Mouse (Mus musculus): Measurements from ENCODE around the gene Rhd. TPM values are rescaled to one million over a fixed set of nuclear protein-coding genes. Genes with fewer than 3 reads are reported as not detected.
A peak's percentile ranks its signal among the peaks of the same experiment; 100 is the strongest.
"Not testable (repeated sequence)": the region's sequence is repeated elsewhere in the genome, so short reads cannot be mapped to it uniquely, and the experiment has no call there.

Rhd gene
- 0.32 TPM in 1 of 2 replicates, not detected in the other for polyA plus RNA-seq (2012; rRNA removed)

DNA sequence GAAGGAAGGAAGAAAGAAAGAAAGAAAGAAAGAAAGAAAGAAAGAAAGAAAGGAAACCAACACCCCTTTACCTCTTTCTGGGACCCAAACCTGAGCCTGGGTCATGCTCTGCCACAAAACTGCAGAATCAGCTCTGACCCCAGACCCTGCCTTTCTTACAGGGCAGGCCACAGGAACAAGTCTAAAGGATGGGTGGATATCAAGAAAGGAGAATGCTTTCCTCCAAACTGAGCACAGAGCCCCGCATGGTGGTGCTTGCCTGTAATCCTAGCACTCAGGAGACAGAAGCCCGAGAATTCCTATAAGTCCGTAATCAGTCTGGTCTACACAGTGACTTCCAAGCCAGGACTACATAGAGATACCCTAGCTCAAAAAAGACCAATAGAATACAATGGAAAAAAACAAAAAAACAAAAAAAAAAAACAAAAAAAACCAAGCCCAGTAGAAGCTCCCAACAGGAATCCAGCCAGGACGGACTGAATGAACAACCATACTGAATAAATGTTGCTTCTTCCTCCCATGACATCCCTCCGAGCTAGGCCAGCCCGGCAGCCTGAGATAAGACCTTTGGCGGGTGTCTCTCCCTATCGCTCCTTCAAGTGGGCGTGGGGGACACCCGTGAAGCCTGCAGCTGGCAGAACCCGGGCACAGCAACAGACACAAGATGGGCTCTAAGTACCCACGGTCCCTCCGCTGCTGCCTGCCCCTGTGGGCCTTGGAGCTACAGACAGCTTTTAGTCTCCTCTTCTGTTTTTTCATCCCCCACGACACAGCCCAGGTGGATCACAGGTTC, at the start of gene Rhd:
Gene Rhd, plus strand, starts transcription at position 600 of the 793 bp plus-strand sequence.
- 66% methylated on average over 14 of the region's 14 CpGs for WGBS
- no peak for DNase-seq (ENCODE audit: low read depth, low spot score)

DNA sequence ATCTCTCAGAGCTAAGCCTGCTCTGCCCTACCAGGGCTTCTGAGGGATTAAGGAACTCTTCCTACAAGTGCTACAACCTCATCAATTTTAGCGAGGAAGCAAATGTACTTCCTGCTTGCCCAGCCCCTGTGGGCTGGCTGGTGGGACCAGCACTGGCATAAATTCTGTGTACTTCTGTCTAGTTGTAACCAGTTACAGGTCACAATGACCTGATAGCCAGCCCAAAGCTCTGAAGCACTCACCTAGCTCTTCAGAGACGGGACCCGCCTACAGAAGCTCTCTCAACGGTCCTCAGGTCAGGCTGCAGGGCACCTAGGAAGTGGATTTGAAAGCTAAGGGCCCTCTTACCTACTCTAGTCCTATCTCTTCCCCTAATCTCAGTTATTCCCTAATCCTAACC, 46.6 kb upstream of the Rhd start:
- no peak for DNase-seq (ENCODE audit: low read depth, low spot score)
- WGBS = 77% methylated on average over 4 of the region's 4 CpGs

DNA sequence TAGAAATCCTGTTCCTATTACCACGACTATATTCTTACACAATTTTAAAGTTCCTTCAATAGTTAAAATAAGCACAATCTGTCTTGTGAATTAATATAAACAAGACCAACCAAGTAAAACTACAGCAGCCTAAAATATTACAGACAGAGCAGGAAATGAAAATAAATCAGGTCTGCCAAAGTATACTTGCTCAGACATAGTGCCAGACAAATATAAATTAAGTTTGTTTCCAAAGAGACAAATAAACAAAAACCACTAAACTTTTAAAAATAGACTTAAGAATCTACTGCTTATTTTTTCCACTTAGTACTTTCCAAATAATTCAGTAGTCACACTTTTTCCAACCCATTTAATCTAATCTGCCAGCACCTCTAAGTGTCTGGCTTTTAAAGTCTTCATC, 43.3 kb upstream of the Rhd start:
- no peak for DNase-seq (ENCODE audit: low read depth, low spot score)
- 65% methylated on average over 1 of the region's 1 CpGs for WGBS

DNA sequence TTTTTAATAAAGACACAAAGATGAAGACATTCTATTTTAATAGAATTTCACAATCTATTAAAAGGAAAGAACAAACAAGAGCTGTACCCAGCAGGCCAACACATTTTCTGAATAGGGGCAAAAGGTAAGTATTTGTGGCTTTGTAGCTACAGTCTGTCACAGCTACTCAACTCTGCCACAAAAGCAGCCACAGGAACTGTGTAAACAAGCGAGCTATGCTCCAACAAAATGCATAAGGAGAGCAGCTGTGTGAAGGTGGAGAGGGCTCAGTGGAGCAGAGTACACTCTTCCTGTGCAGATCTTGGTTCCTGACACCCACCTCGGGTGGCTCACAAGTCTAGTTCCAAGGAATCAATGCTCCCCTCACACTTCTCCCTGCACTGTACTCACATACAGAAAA, 40.8 kb upstream of the Rhd start:
- DNase-seq (ENCODE audit: low read depth, low spot score) = no peak
- 44% methylated on average over 2 of the region's 2 CpGs for WGBS

DNA sequence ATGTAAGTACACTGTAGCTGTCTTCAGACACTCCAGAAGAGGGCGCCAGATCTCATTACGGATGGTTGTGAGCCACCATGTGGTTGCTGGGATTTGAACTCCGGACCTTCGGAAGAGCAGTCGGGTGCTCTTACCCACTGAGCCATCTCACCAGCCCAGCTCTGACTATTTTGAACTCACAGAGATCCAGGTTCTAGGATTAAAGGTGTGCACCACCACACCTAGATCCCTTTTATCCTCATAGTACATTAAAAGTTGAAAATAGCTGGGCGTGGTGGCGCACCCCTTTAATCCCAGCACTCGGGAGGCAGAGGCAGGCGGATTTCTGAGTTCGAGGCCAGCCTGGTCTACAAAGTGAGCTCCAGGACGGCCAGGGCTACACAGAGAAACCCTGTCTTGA, 38.5 kb upstream of the Rhd start:
- not testable (repeated sequence) for DNase-seq (ENCODE audit: low read depth, low spot score)
- WGBS = 97% methylated on average over 11 of the region's 11 CpGs

DNA sequence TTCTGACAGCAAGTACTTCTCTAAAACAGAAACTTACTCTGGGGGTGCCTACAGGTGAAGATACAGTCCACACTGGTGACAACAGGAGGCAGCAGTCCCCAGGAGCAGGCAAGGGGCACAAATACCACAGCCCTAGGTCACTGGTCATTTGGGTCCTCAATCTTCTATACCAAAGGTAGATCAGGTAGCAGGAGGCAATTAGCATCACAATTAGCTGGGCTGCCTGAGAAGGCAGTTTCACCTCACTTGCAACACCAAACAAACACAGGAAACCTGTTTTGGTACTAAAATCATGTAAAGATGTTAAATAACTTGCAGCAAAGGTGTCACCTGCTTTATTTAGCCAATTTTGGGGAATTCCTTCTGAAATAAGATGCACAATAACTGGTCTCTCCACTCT, 38.0 kb upstream of the Rhd start:
- DNase-seq (ENCODE audit: low read depth, low spot score) = no peak

DNA sequence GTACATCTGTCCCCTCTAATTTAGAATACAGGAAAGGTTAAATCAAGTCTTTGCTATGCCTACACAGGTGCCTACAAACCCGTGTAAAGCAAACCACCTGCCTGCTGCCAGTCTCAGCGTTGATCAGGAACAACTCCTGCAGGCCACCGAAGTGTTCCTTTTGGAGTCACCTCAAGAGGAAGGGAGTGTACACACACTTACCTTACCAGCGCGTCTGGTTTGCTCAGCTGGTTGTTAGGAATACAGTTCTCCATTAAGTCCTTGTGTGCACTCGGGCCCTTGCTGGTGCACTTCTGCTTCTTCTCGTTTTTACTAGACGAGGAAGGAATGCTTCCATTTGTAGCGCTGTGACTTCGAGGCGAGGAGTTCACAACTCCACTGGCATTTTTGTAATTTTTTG, 36.5 kb upstream of the Rhd start:
- 51% methylated on average over 11 of the region's 11 CpGs for WGBS

DNA sequence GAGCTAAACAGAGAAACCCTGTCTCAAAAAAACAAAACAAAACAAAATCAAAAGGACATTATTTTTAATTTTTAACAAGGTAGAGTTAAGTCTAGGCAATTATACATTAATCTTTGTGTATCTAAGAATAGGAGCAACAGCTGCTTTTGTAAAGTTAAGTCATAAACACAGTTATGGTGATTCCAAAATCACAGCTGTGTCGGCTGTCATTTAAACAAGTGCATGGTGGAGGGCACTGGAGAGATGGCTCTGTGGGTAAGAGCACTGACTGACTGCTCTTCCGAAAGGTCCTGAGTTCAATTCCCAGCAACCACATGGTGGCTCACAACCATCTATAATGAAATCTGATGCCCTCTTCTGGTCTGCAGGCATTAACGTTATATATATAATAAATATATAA, 32.4 kb upstream of the Rhd start:
- 80% methylated on average over 3 of the region's 3 CpGs for WGBS
- DNase-seq (ENCODE audit: low read depth, low spot score) = no peak

More for the DNA sequence above, 36.5 kb upstream of the Rhd start:
- DNase-seq (ENCODE audit: low read depth, low spot score) = no peak

DNA sequence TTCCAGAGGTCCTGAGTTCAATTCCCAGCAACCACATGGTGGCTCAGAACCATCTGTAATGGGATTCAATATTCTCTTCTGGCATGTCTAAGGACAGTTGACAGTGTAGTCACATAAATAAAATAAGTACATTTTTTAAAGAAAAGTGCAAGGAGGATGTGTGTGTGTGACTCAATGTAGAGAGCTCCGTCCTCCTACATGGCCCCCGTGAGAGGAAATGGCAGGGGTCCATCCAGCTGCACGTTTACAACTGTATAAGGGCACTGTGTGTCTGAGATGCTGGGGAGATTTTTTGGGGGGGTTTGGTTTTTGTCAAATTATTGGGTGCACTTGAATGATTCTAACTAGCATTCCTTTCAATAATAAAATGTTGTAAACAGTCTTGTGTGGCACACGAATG, 28.9 kb upstream of the Rhd start:
- no peak for DNase-seq (ENCODE audit: low read depth, low spot score)
- WGBS = 70% methylated on average over 4 of the region's 4 CpGs

DNA sequence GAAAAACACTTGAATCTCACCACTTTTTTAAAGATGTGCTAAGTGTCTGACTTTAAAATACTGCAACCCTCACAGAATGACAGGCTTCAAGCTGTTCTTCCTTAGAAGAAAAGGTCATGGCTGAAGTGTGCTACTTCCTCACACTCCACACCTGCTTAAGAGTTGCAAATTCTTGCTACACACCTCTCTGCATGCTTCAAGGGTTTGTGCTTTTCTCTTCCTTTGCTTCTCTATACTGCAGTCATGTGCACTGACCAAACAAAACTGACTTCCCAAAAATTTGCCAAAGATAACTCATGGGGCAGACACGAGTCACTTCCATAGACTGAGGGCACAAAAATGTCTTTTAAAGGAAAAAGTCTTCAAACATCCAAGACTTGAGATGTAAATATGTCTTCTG, 26.1 kb upstream of the Rhd start:
- no peak for DNase-seq (ENCODE audit: low read depth, low spot score)
- WGBS = 70% methylated on average over 1 of the region's 1 CpGs

DNA sequence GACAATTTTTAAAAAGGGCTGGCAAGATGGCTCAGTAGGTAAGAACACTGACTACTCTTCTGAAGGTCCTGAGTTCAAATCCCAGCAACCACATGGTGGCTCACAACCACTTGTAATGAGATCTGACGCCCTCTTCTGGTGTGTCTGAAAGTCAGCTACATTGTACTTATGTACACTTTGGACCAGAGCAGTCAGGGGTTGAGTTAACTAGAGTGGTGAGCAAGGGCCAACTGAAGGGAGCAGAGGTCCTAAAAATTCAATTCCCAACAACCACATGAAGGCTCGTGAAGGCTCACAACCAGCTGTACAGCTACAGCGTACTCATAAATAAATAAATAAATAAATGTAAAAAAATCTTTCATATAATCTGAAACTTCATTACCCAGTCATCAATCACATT, 25.6 kb upstream of the Rhd start:
- DNase-seq (ENCODE audit: low read depth, low spot score) = not testable (repeated sequence)
- 84% methylated on average over 3 of the region's 3 CpGs for WGBS

DNA sequence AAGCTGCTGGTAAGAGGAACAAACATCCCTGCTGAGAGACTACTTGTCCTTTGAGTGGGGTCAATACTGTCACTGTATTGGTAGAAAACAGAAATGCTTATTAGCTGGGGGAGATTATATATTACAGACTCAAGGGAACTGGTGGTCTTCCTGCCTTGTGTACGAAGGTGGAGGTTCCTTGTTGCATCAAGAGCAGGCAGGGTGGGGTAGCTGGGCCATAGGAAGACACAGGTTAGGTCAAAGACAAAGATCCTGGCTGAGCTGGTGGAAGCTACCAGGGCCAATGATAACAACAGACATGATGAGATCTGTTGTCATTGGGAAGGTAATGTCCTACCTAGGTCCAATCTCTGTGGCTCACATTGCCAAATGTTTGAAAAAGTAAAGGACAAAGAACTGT, 24.1 kb upstream of the Rhd start:
- WGBS = 92% methylated on average over 1 of the region's 1 CpGs
- no peak for DNase-seq (ENCODE audit: low read depth, low spot score)

DNA sequence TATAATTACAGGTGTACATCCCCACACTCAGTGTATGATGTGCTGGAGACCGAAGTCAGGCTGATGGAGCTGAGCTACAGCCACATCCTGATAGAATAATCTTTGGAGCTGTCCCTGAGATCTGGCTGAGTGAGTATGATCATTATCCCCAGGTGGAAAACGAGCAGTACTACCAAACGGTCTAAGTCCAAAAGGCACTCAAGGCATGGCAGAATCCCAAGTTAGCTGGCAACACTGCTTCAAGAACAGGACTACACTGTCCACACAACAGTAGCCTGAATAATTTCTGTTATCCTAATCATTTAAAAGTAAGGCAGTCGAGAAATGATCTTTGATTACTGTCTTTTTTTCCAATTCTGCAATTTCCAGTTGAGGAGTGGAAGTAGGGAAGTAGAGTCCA, 20.8 kb upstream of the Rhd start:
- 24% methylated on average over 4 of the region's 4 CpGs for WGBS
- no peak for DNase-seq (ENCODE audit: low read depth, low spot score)

DNA sequence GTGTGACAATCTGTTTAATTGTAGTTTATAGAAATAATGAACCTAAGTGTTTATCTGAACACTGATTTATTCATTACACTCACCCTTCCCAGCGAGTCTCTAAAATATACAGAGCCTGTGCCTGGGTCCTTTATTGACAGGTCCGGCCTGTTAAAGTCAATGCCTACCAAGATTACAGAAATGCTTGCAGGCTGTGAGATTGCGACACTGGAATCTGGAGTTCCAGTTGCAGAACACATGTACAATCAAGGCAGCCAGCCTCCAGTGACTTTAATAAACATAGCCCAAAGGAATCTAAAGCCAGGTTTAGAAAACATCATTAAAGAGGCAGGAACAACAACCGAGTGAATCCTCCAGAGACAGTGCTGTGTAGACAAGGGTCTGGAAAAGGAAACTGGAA, 16.7 kb upstream of the Rhd start:
- DNase-seq (ENCODE audit: low read depth, low spot score) = no peak
- WGBS = 64% methylated on average over 4 of the region's 4 CpGs

DNA sequence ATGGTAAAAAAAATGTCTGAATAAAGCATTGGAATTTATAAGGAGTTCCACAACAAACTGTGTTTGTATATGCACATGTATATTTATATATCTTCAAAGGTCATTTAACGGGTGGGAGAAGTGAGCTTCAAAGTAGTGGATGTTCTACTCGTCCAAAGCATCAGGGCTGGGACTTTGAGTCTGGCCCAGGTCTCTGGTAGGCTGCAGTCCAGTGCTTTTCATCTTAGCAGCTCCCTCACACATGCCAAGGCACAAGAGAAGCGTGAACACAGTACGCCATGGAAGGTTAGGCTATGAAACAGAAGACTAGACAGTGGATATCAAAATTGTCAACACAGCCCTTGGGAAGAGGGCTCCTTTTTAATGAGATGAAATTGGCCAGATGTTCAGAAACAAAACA, 13.8 kb upstream of the Rhd start:
- no peak for DNase-seq (ENCODE audit: low read depth, low spot score)
- WGBS = 76% methylated on average over 4 of the region's 4 CpGs

DNA sequence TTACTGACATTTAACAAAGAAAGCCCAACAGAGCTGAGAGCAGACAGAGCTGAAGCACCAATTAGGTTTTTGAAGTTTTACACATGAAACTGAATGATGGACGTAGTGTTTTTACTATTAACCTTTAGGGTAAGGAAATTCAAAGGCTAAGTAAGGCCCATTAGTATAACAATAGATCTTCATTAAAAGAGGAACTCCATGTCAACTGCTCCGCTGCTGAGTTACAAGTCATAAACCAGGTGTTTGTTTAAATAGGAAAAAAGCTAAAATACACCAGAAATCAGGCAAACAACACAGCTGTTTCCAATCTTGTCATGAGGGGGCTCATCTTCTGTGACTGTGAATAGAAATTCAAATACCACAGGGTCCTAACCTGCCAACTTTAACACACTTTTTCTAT, 13.1 kb upstream of the Rhd start:
- 67% methylated on average over 2 of the region's 2 CpGs for WGBS
- no peak for DNase-seq (ENCODE audit: low read depth, low spot score)

DNA sequence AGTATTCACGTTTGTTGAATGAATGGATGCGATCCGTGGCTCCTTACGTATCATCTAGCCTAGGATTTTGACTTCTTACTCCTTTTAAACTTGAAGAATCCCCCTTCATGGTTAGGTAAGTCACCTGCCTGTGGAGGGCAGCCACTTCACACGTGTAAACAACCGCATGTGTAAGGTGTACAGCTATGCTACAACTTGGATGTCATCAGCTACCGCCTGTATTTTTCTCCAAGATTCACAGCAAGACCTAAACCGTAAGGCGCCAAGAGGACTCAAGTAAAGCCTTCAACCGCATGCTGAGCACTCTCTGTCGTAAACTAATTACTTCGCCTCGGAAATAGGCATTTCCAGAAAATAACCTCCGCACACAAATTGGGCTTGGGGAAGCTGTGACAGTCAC, 12.5 kb upstream of the Rhd start:
- WGBS = 11% methylated on average over 14 of the region's 14 CpGs
- no peak for DNase-seq (ENCODE audit: low read depth, low spot score)

DNA sequence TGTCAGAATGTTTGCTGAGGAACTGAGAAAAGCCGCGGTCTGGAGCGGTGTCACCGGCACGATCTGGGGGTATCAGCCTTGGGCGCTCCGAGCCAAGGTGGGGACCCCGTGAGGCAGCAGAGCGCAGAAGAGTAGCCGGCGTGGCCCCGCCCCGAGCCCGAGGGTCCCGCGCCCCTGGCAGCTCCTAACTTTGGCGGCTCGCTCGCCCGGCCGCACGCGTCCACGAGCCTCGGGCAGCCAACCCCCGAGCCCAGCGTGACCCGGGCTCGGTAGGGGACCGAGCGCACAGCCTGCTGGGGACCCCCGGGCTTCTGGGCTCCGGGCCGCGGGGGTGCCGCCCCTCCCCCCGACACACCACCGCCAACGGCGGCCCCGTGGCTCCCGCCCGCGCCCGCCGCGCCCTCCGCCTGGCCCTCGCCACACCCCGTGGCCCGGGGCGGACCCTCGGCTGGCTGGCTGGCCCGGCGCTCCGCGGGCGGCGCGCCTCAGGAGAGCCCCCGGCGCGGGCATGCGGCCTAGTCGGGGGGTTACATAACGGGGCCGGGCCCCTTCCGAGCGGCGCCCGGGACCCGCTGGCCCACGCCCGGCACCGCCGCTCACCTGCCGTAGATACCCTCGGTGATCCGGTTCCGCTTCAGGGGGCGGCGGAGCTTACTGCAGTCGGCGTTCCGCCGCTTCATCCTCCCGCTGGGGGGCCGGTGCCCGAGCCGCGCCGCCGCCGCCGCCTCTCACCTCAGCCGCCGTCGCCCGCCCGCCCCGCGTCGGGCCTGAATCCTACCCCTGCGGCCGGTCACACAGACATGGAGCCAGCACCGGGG, 11.7 kb upstream of the Rhd start:
- no peak for DNase-seq (ENCODE audit: low read depth, low spot score)
- WGBS = 1% methylated on average over 96 of the region's 106 CpGs

DNA sequence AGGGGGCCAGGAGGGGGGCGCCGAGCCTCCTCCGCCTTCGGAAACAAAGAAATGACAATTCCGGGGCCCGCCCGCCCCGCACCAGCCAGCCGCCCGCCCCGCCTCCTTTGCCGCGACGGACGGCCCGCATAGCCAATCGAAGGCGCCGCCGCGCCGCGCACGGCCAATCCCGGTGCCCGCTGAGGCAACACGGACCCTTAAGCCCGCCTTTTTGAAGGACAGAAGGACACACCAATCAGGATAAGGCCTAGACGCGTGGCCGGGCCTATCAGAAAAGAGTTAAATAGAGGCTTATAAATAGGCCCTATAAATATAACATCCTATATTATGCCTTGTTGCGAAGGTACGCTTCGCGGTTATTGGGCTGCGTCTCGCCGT, 11.1 kb upstream of the Rhd start, which contains the start of gene Maco1:
Gene Maco1, minus strand, starts transcription at position 87 of the 378 bp plus-strand sequence.
- peak; percentile 98 for DNase-seq (ENCODE audit: low read depth, low spot score)
- under 1% methylated on average over 38 of the region's 38 CpGs for WGBS

DNA sequence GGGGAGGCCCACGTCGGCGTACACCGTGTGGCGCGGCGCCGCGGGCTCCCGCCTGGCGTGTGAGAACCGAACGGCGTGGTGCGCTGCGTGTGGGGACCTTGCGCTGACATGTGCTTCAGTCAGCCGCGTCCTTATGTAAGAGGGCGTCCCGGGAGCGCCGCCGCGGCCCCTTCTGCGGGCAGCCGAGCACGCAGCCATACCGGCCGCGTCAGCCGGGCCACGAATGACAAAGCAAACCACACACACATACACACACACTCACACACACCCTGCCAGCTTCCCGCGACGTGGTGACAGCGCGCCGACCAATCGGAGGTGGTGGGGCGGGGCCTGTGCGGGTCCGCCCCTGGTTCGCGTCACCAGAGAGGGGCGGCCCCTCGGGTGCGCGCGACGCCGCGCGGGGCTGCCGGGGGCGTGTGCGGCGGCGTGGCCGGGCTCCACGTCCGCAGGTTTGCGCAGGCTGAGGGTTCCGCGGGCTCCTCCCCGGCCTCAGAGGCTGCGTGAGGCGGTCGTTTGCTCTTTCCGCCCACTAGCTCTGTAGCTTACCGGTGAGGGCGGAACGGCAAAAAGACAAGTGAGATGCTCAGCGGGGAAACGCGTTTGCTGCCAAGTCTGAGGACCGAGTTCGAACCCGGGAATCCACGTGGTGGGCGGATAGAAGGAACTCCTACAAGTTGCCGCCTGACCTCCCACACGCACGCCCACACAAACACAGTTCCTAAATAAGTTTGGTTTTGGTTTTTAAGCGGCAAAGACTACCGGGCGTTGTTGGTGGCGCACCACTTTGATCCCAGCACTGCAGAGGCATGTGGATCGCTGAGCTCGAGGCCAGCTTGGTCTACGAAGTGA, 10.5 kb upstream of the Rhd start:
- under 1% methylated on average over 91 of the region's 91 CpGs for WGBS
- peak; percentile 45 for DNase-seq (ENCODE audit: low read depth, low spot score)
